Mouse (Mus musculus) intestine, embryonic 15.5 days (tissue): ENCODE measurements at regions not wholly inside any gene's neighbourhood (a gene's known extent, or its start where the extent isn't known, plus 50 kb on each side); places are given as distances from the start of the nearest gene placed in this dataset.
A peak's percentile ranks its signal among the peaks of the same experiment; 100 is the strongest.

Source experiments
- ATAC-seq: fragments of 200-750 bp; cut with Nextera tagmentation; 2 replicates; pipeline ENCODE4 v1.8.0; 2017; ENCODE audit warnings: moderate TSS enrichment, moderate library complexity
- H3K27ac ChIP-seq: fragments of 300-500 bp; sonication (generic); 2 replicates; pipeline ENCODE4 v1.5.1; 2015; ENCODE audit warnings: mild to moderate bottlenecking, inconsistent platforms
- H3K27me3 ChIP-seq: fragments of 300-500 bp; sonication (generic); replicated peaks from 2 replicates; pipeline ENCODE4 v1.6.1; 2015; ENCODE audit warnings: inconsistent platforms
- H3K36me3 ChIP-seq: fragments of 300-500 bp; sonication (generic); 2 replicates; pipeline ENCODE4 v1.6.1; 2015; ENCODE audit warnings: inconsistent platforms
- H3K4me1 ChIP-seq: fragments of 300-500 bp; sonication (generic); replicated peaks from 2 replicates; pipeline ENCODE4 v1.6.1; 2015; ENCODE audit warnings: inconsistent platforms
- H3K4me2 ChIP-seq: fragments of 300-500 bp; sonication (generic); replicated peaks from 2 replicates; pipeline ENCODE4 v1.6.1; 2015; ENCODE audit warnings: mild to moderate bottlenecking, inconsistent platforms
- H3K4me3 ChIP-seq: fragments of 300-500 bp; sonication (generic); replicated peaks from 2 replicates; pipeline ENCODE4 v1.5.1; 2015; ENCODE audit warnings: inconsistent platforms
- H3K9ac ChIP-seq: fragments of 300-500 bp; sonication (generic); 2 replicates; pipeline ENCODE4 v1.6.1; 2015; ENCODE audit warnings: inconsistent platforms
- H3K9me3 ChIP-seq: fragments of 300-500 bp; sonication (generic); 2 replicates; pipeline ENCODE4 v1.6.1; 2016; ENCODE audit warnings: inconsistent platforms
- WGBS: fragments of 180-500 bp; shearing (Covaris S2); methylation state at CpG from one replicate; pipeline ENCODE4 v1.1.7; 2015; 5-methylcytosine and 5-hydroxymethylcytosine counted together

DNA sequence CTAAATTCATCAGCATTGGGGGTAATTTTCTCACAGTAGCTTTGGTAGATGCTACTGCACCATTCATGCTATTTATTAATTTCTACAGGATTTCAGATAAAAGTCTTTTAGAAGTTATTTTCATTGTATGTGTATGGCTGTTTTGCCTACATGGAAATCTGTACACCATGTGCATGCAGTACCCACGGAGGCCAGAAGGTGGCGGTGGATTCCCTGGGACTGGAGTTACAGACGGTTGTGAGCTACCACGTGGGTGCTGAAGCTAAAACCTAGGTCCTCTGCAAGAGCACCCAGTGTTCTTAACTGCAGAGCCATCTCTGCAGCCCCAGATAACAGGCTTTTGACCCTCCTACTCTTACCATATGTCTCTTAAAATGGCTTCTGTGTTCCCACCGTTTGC is 176.7 kb upstream of the Fam19a5 start:
- Histone ChIP-seq H3K9me3 (no peaks in the 10 kb centered on the region), H3K36me3 (no peaks in the 10 kb centered on the region), H3K4me1 (no peaks in the 10 kb centered on the region), H3K27me3 (no peaks in the 10 kb centered on the region), H3K9ac (no peak overlapping the region), H3K4me3 (no peak overlapping the region), H3K27ac (no peak overlapping the region), H3K4me2 (no peak overlapping the region)
- no peak for ATAC-seq
- 45% methylated on average over 5 of the region's 5 CpGs for WGBS

DNA sequence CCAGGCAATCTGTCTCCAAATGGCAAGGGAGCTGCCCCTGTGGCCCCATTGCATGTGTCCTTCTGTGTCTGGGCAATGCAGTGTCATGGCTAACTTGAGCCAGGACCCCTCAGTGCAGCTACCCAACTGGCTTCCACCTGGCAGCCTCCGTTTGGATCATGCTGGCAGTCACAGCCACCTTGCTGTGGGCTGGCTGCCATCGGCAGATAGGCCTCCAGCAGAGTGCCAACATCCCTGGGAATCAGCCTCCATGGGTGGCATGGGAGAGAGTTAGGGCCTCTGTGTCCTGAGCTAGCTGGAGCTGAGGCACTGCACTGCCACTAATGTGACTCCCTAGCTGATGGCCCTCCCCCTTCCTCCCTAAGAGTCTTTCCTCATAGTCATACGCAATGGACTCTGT is 174.7 kb upstream of the Fam19a5 start:
- no peaks in the 10 kb centered on the region for H3K4me1 ChIP-seq
- no peaks in the 10 kb centered on the region for H3K9me3 ChIP-seq
- WGBS = 91% methylated on average over 3 of the region's 3 CpGs
- H3K27ac ChIP-seq = no peak overlapping the region
- no peaks in the 10 kb centered on the region for H3K36me3 ChIP-seq
- no peak overlapping the region for H3K9ac ChIP-seq
- ATAC-seq = no peak
- no peak overlapping the region for H3K4me2 ChIP-seq
- no peaks in the 10 kb centered on the region for H3K27me3 ChIP-seq
- H3K4me3 ChIP-seq = no peak overlapping the region

GRCm38 (mm10) chr15:87369836-87370235 is 174.3 kb upstream of the Fam19a5 start:
- H3K9me3 ChIP-seq = no peaks in the 10 kb centered on the region
- no peak overlapping the region for H3K4me3 ChIP-seq
- no peak overlapping the region for H3K4me2 ChIP-seq
- no peaks in the 10 kb centered on the region for H3K27me3 ChIP-seq
- no peak for ATAC-seq
- H3K9ac ChIP-seq = no peak overlapping the region
- no peaks in the 10 kb centered on the region for H3K4me1 ChIP-seq
- H3K36me3 ChIP-seq = no peaks in the 10 kb centered on the region
- 89% methylated on average over 9 of the region's 9 CpGs for WGBS
- H3K27ac ChIP-seq = no peak overlapping the region

DNA sequence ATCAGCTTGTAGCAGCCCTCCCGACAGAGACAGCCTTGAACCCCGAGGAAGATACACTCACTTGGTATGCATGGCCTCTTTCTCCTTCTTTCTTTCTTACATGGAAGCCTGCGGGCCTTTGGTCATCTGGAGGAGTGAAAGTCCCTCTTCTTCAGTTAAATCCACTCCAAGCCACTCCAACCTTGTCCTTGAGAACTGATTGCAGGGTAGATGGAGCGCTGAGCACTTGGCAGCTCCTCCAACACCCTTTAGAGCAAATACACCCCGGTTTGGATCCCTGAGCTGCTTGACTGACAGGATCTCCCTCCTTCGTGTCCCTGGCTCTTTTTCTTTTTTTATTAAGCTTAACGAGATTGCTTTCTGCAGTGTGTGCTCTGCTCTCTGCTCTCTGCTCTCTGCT is 173.3 kb upstream of the Fam19a5 start:
- no peak overlapping the region for H3K4me2 ChIP-seq
- H3K4me3 ChIP-seq = no peak overlapping the region
- WGBS = 70% methylated on average over 7 of the region's 7 CpGs
- ATAC-seq = no peak
- H3K36me3 ChIP-seq = no peaks in the 10 kb centered on the region
- H3K9me3 ChIP-seq = no peaks in the 10 kb centered on the region
- no peak overlapping the region for H3K9ac ChIP-seq
- H3K27ac ChIP-seq = no peak overlapping the region
- H3K4me1 ChIP-seq = no peaks in the 10 kb centered on the region
- no peaks in the 10 kb centered on the region for H3K27me3 ChIP-seq

DNA sequence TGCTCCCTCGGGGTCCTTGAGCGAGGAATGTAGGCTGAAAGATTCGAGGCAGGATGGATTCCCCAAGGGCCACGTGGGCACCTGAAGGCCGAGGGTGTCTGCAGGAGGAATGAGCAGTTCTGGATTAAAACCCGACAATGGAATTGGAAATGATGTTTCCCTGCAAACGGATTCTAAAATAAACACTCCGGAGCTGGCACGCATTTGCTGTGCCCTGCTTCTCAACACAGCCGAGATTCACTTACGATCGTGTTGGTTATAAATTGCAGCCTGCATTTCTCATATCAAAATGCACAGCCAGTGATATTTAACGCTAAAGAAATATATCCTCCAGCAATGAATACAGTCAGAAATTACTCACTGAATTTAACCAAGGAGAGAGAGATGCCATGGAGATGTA is 169.4 kb upstream of the Fam19a5 start:
- no peak for ATAC-seq
- WGBS = 70% methylated on average over 13 of the region's 13 CpGs
- Histone ChIP-seq H3K4me3 (no peak overlapping the region), H3K9me3 (no peaks in the 10 kb centered on the region), H3K27me3 (no peaks in the 10 kb centered on the region), H3K36me3 (no peaks in the 10 kb centered on the region), H3K4me2 (no peak overlapping the region), H3K4me1 (no peaks in the 10 kb centered on the region), H3K9ac (no peak overlapping the region), H3K27ac (no peak overlapping the region)

DNA sequence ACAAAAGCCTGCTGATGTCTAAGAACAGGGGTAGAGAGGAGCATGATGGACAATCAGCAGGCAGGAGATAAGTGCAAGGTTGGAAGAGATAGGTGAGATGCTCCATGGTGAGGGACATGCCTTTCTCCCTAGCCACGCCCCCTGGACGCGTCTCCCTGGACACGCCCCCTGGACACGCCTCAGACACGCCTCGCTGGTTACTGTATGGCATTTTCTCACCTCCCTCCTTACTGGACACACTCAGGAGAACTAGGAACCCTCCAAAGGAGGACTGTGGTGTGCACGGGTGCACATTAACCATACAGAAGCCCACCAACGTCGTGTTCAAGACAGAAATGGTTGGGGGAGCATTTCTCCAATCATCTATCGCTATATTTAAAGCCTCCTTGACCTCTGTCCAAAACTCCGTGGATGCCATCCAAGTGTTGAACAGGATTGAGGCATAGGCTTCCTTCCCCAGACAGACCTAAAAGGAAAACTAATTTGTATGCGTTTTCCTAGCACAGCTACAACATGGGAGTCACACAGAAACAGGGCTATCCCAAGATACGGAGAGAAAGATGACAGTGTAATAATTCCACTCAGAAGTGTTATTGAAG is 168.4 kb upstream of the Fam19a5 start:
- Histone ChIP-seq H3K27ac (no peak overlapping the region), H3K27me3 (no peaks in the 10 kb centered on the region), H3K9ac (no peak overlapping the region), H3K4me1 (no peaks in the 10 kb centered on the region), H3K36me3 (no peaks in the 10 kb centered on the region), H3K4me3 (no peak overlapping the region), H3K4me2 (no peak overlapping the region), H3K9me3 (no peaks in the 10 kb centered on the region)
- 69% methylated on average over 14 of the region's 14 CpGs for WGBS
- ATAC-seq = no peak

DNA sequence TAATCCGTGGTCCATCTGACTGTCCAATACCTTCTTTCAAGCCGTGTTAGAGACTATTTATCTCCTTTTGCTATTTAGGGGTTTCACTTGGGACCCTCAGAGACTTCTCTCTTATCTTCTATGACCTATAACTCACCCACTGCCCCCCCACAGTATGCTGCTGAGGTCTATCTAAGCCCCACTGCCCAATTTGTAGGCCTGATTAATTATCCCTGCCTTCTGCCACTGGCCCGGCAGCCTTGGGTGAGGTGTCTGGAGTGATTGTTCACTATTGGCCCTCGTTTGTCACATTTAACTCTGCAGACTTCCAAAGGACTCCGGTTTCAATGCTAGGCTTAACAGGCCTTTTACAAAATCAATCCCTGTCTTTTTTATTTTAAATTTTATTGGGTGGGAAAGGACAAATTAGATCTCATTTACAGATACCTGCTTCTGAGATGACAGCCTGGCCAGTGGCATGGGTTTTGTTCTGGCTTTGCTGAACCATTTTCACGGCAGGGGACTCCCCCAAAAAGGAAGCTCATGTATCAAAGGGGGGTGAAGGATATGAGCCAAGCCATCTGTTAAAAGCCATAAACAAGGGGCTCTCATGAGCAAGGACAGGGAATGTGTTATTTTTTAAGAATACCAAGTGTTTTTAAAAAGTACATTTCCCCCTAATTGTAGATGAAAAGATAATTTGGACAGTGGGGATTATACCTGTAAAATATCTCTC is 160.4 kb upstream of the Fam19a5 start:
- Histone ChIP-seq H3K9ac (no peak overlapping the region), H3K9me3 (no peaks in the 10 kb centered on the region), H3K4me2 (no peak overlapping the region), H3K27me3 (0 out of 2 replicates have a peak, but pooled peaks cover 2% of the 10 kb centered on the region), H3K36me3 (no peaks in the 10 kb centered on the region), H3K4me1 (no peaks in the 10 kb centered on the region), H3K4me3 (no peak overlapping the region), H3K27ac (no peak overlapping the region)
- 57% methylated on average over 6 of the region's 6 CpGs for WGBS
- no peak for ATAC-seq

DNA sequence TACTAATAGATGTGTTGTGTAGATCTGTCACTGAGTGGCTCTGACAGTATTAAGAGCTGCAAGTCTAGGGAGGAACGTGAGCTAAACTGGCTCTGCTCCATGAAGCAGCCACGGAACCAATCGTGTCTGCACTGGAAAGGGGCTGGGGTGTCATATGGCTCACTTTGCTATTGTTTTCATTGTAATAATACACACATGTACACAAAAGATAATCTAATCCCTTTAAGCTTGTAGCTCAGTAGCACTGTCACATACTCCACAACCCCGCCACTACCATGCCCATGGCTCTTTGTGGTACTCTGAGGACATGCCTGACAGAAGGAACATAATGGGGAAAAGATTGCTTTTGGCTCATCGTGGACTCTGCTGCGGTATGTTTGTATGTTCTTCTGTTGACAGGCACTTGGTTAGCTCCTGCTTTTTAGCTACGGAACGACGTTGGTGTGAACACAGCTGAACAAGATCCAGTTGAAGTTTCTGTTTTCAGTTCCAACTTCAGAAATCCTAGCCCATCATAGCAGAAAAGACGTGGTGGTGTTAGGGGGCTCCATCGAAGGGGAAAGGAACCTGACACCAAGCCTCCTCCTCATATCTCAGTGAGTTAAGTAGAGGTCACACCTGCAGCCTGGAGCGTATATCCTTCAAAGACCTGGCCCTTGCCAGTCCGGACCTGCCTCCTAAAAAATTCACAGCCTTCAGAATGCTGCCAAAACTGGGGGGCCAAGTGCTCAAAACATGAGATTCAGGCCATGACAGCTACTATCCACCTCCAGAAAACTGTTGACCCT is 159.6 kb upstream of the Fam19a5 start:
- H3K4me2 ChIP-seq = no peak overlapping the region
- no peaks in the 10 kb centered on the region for H3K36me3 ChIP-seq
- H3K9me3 ChIP-seq = no peaks in the 10 kb centered on the region
- H3K27me3 ChIP-seq = 0 out of 2 replicates have a peak, but pooled peaks cover 2% of the 10 kb centered on the region
- no peaks in the 10 kb centered on the region for H3K4me1 ChIP-seq
- ATAC-seq = no peak
- WGBS = 59% methylated on average over 13 of the region's 13 CpGs
- H3K4me3 ChIP-seq = no peak overlapping the region
- H3K9ac ChIP-seq = no peak overlapping the region
- no peak overlapping the region for H3K27ac ChIP-seq

DNA sequence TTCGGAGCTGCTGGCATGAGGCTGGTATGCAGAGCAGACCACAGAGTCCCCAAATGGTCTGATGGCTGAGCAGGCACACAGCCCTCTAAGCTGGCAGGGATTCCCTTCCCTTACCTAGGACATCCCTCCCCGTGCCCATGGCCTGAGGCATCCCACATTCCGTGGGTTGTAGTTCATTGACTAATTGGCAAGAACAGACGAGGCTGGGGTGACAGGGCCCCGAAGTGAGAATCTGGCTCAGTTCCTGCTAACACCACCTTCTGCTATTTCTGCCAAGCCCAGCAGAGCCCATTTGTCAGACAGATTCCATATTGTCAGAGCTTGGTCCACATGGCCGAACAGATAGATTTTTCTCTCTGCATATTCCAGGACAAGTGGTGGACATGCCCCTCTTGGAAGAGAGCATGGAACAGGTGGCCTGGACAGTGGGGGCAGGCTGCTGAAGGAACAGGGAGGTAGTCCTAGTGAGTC is 157.6 kb upstream of the Fam19a5 start:
- Histone ChIP-seq H3K9ac (no peak overlapping the region), H3K27ac (no peak overlapping the region), H3K4me1 (no peaks in the 10 kb centered on the region), H3K4me3 (no peak overlapping the region), H3K36me3 (no peaks in the 10 kb centered on the region), H3K9me3 (no peaks in the 10 kb centered on the region), H3K4me2 (no peak overlapping the region), H3K27me3 (0 out of 2 replicates have a peak, but pooled peaks cover 2% of the 10 kb centered on the region)
- WGBS = 85% methylated on average over 6 of the region's 6 CpGs
- no peak for ATAC-seq

GRCm38 (mm10) chr15:87391395-87391794 is 152.7 kb upstream of the Fam19a5 start:
- Histone ChIP-seq H3K9me3 (no peaks in the 10 kb centered on the region), H3K9ac (no peak overlapping the region), H3K4me3 (no peak overlapping the region), H3K27me3 (no peaks in the 10 kb centered on the region), H3K36me3 (no peaks in the 10 kb centered on the region), H3K4me2 (no peak overlapping the region), H3K4me1 (no peaks in the 10 kb centered on the region), H3K27ac (no peak overlapping the region; the same call in 1 of the 2 replicates)
- 11% methylated on average over 8 of the region's 8 CpGs for WGBS
- ATAC-seq = 0 out of 2 replicates have a peak, but pooled peaks have one; percentile 10

DNA sequence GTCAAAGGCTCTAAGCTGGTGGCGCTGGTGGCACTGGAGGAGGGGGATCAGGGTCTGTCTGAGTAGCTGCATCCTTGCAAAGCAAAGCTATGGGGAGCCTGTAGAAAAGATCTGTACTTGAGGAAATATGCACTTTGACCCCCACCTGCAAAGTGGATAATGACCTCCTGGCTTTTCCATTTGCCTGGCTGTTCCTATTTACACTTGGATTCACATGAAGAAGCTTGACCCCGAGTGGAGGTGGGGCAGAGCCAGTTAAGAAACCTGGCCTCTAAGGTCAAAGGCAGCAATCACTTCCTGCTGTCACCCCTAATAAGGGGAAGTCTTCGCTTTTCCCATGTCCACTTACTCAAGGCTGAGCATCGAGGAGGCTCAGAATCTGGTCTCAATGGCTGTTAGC is 145.7 kb upstream of the Fam19a5 start:
- no peak overlapping the region for H3K4me3 ChIP-seq
- no peaks in the 10 kb centered on the region for H3K36me3 ChIP-seq
- no peaks in the 10 kb centered on the region for H3K27me3 ChIP-seq
- H3K27ac ChIP-seq = no peak overlapping the region
- H3K4me2 ChIP-seq = no peak overlapping the region
- WGBS = 67% methylated on average over 4 of the region's 4 CpGs
- ATAC-seq = no peak
- no peak overlapping the region for H3K9ac ChIP-seq
- no peaks in the 10 kb centered on the region for H3K4me1 ChIP-seq
- no peaks in the 10 kb centered on the region for H3K9me3 ChIP-seq

- Histone ChIP-seq H3K27ac (no peak overlapping the region), H3K9ac (no peak overlapping the region), H3K4me2 (no peak overlapping the region), H3K4me1 (no peaks in the 10 kb centered on the region), H3K36me3 (no peaks in the 10 kb centered on the region), H3K27me3 (no peaks in the 10 kb centered on the region), H3K4me3 (no peak overlapping the region), H3K9me3 (no peaks in the 10 kb centered on the region)
- 92% methylated on average over 5 of the region's 5 CpGs for WGBS
- no peak for ATAC-seq
Observed at GRCm38 (mm10) chr15:87405689-87406088, 138.4 kb upstream of the Fam19a5 start.
